Mouse (Mus musculus): ENCODE data around the gene Sf3b2. TPM values are rescaled to one million over a fixed set of nuclear protein-coding genes. Genes with fewer than 3 reads are reported as not detected.

Gene Sf3b2
- total RNA-seq (2021): 10 to 100 TPM; 63.4 to 65.9 TPM
- long read RNA-seq, experiment 1, transcript Sf3b2-201 (21 exons, 3,222 nt): major isoform, 32 of 85 reads
- long read RNA-seq, experiment 1, partial matches to known transcripts: 46 of 85 reads
- long read RNA-seq, experiment 1, other reads (novel, unspliced or antisense): 6 of 85 reads
- long read RNA-seq, experiment 2, transcript Sf3b2-201 (21 exons, 3,222 nt): major isoform, 43 of 96 reads
- long read RNA-seq, experiment 2, partial matches to known transcripts: 41 of 96 reads
- long read RNA-seq, experiment 2, other reads (novel, unspliced or antisense): 11 of 96 reads

DNA sequence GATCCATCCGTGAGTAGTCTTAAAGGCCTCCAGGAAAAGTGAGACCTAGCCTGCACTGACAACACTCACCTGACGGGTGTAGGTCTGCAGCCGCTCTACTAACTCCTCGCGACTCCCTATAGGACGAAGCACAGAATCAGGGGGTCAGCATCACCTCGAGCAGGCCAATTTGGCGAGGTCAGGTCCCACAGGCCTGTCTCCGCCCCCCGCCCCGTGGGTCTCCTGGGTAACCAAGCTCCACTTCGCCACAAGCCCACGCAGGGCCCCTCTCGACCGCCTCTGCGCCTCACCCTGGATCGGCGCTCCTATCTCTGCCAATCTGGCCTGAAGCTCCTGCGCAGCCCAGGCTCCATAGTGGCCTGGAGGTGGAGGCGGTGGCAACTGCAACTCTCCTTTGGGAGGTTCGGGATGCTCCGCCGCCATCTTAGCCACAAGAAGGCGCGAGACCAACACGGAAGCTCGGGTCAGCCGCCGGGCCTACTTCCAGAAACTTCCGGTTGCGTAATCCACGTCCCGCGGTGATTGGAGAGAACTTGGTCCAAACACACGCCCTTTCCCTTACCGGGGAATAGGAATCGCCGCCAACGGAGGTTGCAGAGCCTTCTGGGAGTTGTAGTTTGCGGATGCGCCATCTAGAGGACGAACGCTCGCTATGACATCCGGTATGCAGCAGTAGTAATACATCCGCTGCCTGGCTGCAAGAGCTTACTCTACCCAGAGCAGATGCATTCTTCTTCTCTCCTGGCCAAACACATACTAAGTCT, at the start of gene Sf3b2:
Gene Sf3b2 (minus strand): TSS at position 484 of the 764 bp plus-strand sequence.
- intact Hi-C loops (cut with DNase I): no loop called here
- peak; percentile 97 to 98 for DNase-seq

DNA sequence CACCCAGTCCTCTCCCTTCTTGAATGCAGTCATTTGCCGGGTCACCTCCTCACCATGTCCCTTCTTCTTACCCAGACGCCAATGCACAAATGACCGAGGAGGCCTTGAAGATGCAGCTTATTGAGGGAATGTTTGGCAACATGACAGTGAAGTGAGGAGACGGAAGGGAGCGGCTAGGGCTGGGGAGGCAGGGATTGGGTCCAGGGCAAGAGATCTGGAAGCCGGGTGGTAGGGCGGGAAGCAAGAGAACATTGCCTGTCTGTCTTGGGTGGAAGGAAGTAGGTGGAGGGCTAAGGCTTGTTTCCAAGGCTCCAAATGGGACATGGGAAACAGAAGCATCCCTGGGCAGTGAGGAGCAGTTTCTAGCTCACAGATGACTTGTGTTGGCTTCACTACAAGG, 46.1 kb upstream of the Sf3b2 start:
- intact Hi-C loops (cut with DNase I): no loop called here
- DNase-seq: no peak

DNA sequence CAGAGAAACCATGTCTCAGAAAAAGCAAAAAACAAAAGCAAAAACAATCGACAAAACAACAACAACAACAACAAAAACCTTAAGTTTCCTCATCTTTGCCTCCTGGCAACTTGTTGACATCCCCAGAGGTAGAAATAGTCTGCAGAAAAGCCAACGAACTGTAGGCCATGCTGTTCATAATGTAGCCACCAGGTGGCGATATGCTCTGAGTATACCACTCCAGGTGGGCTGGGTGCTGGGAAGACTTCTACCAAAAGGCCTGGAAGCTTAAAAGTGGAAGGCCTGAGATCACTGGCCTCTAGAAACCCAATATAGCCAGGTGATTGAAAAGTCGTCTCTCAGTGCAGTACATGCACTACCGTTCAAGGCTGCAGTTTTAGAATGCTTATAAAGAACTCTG, 42.7 kb upstream of the Sf3b2 start:
- DNase-seq: peak; percentile 73 to 74
- intact Hi-C loops (cut with DNase I): no loop called here

DNA sequence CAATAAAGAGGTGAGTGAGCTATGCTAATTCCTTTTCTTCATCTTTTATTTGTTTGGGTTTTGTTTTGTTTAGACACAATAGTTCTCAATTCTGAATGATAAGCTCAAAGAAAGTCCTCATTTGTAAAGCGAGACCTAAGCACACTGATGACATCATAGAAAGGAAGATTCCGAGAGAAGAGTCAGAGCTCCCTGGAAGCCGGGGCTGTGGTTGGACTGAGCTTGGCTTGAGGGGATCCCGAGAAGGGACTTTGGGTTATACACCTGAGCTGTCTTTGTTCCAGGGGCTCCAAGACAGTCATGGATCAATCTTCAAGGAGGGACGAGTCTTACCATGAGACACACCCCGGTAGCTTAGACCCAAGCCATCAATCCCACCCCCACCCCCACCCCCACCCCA, 40.2 kb upstream of the Sf3b2 start, which contains the start of gene Catsper1:
Gene Catsper1 (plus strand): TSS at position 301 of the 400 bp plus-strand sequence.
- intact Hi-C loops (cut with DNase I): no loop called here
- DNase-seq: no peak

DNA sequence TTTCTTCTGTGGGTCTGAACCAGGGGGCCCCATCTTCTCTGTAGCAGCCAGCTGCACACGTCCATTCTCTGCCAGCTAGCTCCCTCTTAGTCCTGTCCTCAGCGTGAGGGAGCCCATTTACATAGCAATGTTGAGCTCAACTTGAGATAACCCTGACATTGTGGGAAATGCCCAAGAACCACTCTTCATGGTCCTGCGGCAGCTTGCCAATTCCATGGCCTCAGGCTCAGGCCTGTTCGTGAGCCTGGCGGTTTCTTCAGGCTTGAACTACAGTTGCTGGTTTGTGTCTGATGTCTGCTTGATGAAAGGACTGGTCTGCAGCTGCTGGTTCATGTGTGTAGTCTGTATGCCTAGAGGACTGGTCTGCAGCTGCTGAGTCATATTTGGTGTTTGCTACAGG, 39.5 kb upstream of the Sf3b2 start:
- intact Hi-C loops (cut with DNase I): no loop called here
- DNase-seq: no peak

DNA sequence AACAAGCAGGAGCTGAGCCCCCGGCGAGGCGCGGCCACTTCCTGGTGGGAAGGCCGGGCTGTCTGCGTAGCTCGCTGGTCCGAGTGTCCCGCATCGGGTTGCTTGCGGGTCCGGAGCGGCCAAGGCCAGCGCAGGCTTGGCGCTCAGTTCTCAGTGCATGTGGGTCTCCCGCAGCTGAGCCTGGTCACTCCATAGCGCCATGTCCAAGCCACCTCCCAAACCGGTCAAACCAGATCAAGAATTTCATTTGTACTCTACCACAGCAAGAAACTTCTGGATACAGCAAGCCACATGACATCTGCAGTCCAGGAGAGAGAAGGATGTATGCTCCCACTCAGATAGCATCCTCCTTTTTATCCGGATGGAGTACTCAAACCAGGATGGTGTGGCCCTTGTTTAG, 32.7 kb upstream of the Sf3b2 start:
- intact Hi-C loops (cut with DNase I): no loop called here
- no peak for DNase-seq

DNA sequence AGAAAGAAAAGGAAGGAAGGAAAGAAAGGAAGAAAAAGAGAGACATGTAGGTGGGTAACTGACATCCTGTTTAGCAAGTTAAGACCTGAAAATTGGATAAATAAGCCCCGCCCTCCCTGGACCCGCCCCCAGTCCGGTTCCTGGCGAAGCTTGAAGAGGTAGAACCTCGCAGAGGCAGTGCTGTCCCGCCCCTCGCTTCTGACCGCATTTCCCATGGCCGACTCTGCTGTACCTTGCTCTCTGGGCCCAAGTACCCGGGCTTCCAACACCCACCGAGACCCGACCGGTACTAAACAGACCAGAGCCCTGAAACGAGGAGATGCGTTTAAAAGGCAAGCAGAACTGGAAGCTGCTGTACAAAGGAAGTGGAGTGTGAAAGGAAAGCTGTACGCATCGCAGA, 28.5 kb upstream of the Sf3b2 start:
- intact Hi-C loops (cut with DNase I): no loop called here

GRCm38 (mm10) chr19:5313189-5313588, 17.9 kb upstream of the Sf3b2 start:
- DNase-seq: no peak
- intact Hi-C loops (cut with DNase I): no loop called here

More for the DNA sequence above, 28.5 kb upstream of the Sf3b2 start:
- DNase-seq: no peak

- no peak for DNase-seq
- intact Hi-C loops (cut with DNase I): no loop called here
Measured at GRCm38 (mm10) chr19:5309025-5309424, 13.8 kb upstream of the Sf3b2 start.

GRCm38 (mm10) chr19:5306968-5307734, 11.9 kb upstream of the Sf3b2 start:
- DNase-seq: no peak
- intact Hi-C loops (cut with DNase I): no loop called here

DNA sequence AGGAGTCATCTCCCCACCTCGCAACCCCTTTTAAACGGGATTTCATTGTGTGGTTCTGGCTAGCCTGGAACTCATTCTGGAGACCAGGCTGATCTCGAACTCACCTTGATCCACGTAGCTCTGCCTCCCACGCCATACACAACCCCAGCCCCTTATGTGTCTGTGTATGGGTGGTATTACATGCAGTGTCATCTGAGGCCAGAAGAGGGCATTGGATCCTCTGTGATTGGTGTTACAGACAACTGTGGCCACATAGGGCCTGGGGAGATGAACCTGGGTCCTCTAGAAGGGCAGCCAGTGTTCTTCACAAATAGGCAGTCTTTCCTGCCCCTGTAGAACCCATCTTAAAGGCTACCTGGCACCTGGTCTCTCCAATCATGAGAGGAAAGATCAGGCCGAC, 11.0 kb upstream of the Sf3b2 start:
- intact Hi-C loops (cut with DNase I): no loop called here
- DNase-seq: no peak

DNA sequence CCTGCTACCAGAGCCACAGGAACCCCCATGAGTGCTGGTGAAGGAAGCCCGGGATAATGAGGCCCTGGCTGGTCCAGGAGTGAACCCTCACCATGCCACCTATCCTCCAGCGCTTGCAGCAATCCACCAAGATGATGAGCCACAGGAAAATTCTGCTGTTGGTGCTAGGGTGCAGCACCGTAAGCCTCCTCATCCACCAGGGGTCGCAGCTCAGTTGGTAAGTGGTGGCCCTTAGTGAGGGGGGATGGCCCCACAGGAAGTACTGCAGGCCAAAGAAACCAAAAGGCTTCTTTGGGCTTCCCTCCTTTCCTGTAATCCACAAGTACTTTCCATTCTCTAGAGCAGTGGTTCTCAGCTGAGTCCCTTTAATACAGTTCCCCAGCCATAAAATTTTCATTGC, 7.2 kb upstream of the Sf3b2 start:
- intact Hi-C loops (cut with DNase I): no loop called here
- no peak for DNase-seq

- no peak for DNase-seq
- intact Hi-C loops (cut with DNase I): no loop called here
Measured at GRCm38 (mm10) chr19:5300588-5300987, 5.3 kb upstream of the Sf3b2 start.

DNA sequence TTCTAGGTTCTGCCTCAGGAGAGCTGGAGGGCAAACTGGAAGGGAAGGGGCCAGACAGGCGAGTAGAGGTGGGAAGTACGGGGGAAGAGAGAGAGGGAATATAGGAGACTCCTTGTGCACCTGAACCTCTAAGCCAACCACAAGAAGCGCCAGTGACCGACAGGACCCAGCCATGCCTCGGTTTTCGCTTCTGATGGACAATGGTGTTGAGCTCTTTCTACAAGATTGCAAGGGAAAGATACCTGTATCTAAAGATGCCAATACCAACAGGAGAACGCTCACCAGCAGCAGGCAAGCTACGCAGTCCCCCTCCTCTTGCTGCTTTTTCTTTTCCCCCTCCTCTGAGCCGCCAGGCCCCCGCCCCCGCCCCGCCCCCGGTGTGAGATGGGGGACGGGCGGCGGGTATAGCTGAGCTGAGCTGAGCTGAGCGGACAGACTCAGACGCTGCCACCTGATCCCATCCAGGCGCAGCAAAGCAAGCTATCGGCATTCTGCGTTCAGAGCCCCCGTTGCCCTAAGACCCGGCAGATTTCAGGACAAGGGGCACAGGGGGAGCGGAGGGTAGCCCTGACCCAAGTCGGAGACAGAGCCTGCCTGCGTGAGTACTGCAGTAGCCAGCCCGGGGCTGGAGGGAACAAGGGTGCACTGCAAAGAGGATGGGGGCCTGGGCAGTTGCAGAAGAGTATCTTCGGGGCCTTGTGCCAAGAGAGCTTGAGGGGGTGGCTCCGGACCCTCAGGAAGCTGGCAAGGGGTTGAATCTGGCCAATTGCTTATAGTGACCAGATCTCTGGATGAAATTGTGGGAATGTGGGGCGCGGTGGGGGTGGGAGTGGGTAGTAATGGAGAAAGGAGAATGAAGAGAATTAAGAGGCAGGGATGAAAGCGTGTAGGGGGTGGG, 2.9 kb upstream of the Sf3b2 start, which contains the start of gene Gal3st3:
Gene Gal3st3 (plus strand): TSS at position 429 of the 898 bp plus-strand sequence.
- DNase-seq: no peak
- intact Hi-C loops (cut with DNase I): no loop called here

GRCm38 (mm10) chr19:5296630-5297029, 1.4 kb upstream of the Sf3b2 start:
- no peak for DNase-seq
- intact Hi-C loops (cut with DNase I): no loop called here

DNA sequence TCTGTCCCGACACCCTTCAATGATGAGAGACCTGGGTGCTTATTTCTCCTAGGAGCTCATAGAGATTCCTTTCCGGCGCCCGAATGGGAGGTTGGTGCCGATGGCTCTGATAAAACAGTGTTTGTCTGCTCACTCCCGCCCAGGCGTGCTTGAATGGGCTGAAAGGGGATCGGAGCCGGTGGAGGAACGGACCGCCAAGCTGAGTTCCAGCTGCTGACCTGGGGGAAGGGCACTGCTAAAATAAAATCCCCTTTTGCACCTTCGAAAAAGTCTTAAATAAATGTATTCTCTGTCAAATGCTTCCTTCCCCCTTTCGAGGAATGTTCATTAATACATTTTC, 451 bp upstream of the Sf3b2 start:
- intact Hi-C loops (cut with DNase I): no loop called here
- no peak for DNase-seq

- intact Hi-C loops (cut with DNase I): no loop called here
- no peak for DNase-seq
Measured at GRCm38 (mm10) chr19:5278381-5278780, 16.9 kb downstream of the Sf3b2 start.

GRCm38 (mm10) chr19:5277140-5277539, 18.1 kb downstream of the Sf3b2 start:
- intact Hi-C loops (cut with DNase I): no loop called here
- no peak for DNase-seq

DNA sequence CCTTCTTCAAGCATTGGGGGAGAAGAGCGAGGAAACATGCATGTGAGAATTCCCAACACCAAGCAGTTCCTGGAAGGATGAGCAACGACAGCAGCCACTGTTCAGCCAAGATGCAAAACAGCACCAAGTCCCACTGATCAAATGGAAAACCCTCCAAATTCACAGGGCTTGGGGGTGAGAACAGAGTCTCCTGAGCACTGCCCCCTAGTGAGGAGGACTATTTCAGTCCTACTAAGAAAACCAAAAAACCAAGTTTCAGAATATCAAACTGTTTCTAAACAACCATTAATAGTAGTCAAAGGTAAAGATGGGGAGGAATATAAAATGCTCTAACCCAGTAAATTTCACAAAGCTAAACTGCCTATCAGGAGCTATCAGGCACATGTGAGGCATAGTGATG, 18.7 kb downstream of the Sf3b2 start:
- no peak for DNase-seq
- intact Hi-C loops (cut with DNase I): no loop called here

- intact Hi-C loops (cut with DNase I): no loop called here
- no peak for DNase-seq
Measured at GRCm38 (mm10) chr19:5275736-5276135, 19.5 kb downstream of the Sf3b2 start.

Measured in gastrocnemius, postnatal 36 days (tissue).